Mouse (Mus musculus): ENCODE measurements around the gene Sec31a.

DNA sequence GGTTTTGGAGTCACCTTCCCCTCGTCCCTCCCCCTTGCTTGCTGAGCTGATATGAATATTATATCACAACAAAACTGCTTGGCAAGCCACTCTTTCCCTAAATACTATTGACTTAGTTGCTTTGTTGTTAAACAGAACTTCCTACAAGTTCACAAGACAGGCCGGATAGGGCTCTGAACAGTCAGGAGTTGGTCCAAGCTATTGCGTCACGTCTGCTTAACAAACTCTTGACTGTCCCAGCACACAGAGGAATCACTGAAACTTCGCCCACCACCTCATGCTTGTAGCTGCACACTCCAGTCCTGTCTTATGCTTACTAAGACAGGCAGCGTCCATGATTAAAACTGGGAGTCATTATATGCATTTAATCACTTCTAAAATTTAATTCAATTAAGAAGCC, 46.9 kb downstream of the Sec31a start:
- TF ChIP-seq CTCF (IDR thresholded peaks at IDR 0.05; ENCODE audit: borderline replicate concordance, insufficient read depth, low read length), result no peak
- TF ChIP-seq POLR2A (IDR thresholded peaks at IDR 0.05; ENCODE audit: low read depth, low read length), result no peak

All from embryonic fibroblast, embryonic 13.5 days (primary cell).